Mouse (Mus musculus): ENCODE data around the gene Lmf1. TPM values are rescaled to one million over a fixed set of nuclear protein-coding genes. Genes with fewer than 3 reads are reported as not detected.

Lmf1 gene
- 6.7 and 12.1 TPM in 2 replicates for total RNA-seq (2017)

DNA sequence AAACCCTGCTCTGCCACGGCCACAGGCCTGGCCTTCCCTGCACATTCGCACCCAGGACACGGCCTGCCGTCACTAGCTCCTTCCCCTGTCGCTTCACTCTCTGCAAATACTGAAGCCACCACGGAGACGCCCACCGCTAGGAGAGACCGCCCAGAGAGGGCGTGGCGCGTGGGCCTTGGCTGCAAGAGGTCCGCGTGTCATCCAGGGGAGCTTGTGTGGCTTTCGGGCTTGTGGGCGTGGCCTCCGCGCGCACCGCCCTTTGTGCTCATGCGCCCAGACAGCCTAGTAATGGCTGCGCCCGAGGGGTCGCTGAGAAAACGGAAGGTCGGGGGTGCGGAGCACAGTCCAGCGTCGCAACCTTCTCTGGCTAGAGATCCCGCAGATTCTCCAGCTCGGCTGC, at the start of gene Lmf1:
TSS of gene Lmf1 (plus strand) at position 166 of the 400 bp plus-strand sequence.
- peak; percentile 95 to 98 for ATAC-seq (replicated peaks in 1 of 2; ENCODE audit: insufficient read depth in 1 of 2, low FRiP score in 2 of 2, low TSS enrichment in 1 of 2, low read depth in 1 of 2, poor library complexity in 2 of 2, severe bottlenecking in 2 of 2)

- no peak for ATAC-seq (replicated peaks in 1 of 2; ENCODE audit: insufficient read depth in 1 of 2, low FRiP score in 2 of 2, low TSS enrichment in 1 of 2, low read depth in 1 of 2, poor library complexity in 2 of 2, severe bottlenecking in 2 of 2)
These were observed 48.4 kb upstream of the Lmf1 start for GRCm38 (mm10) chr17:25530357-25531022.

- ATAC-seq (replicated peaks in 1 of 2; ENCODE audit: insufficient read depth in 1 of 2, low FRiP score in 2 of 2, low TSS enrichment in 1 of 2, low read depth in 1 of 2, poor library complexity in 2 of 2, severe bottlenecking in 2 of 2): no peak
These were observed 39.7 kb upstream of the Lmf1 start for GRCm38 (mm10) chr17:25538945-25539875.

GRCm38 (mm10) chr17:25540731-25541130, 38.2 kb upstream of the Lmf1 start:
- ATAC-seq (replicated peaks in 1 of 2; ENCODE audit: insufficient read depth in 1 of 2, low FRiP score in 2 of 2, low TSS enrichment in 1 of 2, low read depth in 1 of 2, poor library complexity in 2 of 2, severe bottlenecking in 2 of 2): no peak

GRCm38 (mm10) chr17:25541768-25542167, 37.1 kb upstream of the Lmf1 start:
- no peak for ATAC-seq (replicated peaks in 1 of 2; ENCODE audit: insufficient read depth in 1 of 2, low FRiP score in 2 of 2, low TSS enrichment in 1 of 2, low read depth in 1 of 2, poor library complexity in 2 of 2, severe bottlenecking in 2 of 2)

DNA sequence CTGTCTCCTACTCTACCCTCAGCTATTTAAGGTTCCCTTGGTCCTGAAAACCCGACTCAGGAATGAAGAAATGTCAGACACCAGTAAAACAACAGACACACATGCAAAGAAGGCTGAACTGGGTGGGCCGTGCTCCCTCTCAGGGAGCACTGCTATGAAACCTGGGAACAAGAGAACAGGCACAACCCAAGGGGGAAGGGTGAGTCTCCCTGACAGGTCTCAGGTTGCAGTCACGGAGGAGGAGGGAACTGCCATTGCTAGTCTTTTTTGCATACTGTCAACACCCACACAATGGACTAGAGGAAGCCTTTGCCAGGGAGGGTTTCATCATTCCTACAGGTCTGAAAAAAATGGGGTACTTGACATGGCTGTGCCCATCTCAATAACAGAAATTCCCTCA, 31.9 kb upstream of the Lmf1 start:
- no peak for ATAC-seq (replicated peaks in 1 of 2; ENCODE audit: insufficient read depth in 1 of 2, low FRiP score in 2 of 2, low TSS enrichment in 1 of 2, low read depth in 1 of 2, poor library complexity in 2 of 2, severe bottlenecking in 2 of 2)

GRCm38 (mm10) chr17:25550020-25550419, 28.9 kb upstream of the Lmf1 start:
- no peak for ATAC-seq (replicated peaks in 1 of 2; ENCODE audit: insufficient read depth in 1 of 2, low FRiP score in 2 of 2, low TSS enrichment in 1 of 2, low read depth in 1 of 2, poor library complexity in 2 of 2, severe bottlenecking in 2 of 2)

DNA sequence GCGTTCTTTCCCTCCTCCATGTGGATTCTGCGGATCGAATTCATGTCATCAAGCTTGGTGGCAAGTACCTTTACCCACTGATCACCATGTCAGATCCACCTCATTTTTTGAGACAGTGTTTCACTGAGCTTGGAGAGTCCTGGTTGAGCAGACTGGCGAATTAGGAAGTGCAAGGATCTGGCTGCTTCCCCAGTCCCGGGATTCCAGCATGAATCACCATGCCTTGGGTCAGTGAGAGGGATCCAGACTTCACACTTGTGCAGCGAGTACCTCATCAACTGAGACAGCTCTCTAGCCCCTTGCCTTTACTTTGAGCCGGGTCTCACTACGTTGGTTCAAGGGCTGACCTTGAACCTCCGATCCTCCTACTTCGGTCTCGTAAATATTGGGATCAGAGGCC, 27.6 kb upstream of the Lmf1 start:
- no peak for ATAC-seq (replicated peaks in 1 of 2; ENCODE audit: insufficient read depth in 1 of 2, low FRiP score in 2 of 2, low TSS enrichment in 1 of 2, low read depth in 1 of 2, poor library complexity in 2 of 2, severe bottlenecking in 2 of 2)

GRCm38 (mm10) chr17:25555159-25555558, 23.7 kb upstream of the Lmf1 start:
- ATAC-seq (replicated peaks in 1 of 2; ENCODE audit: insufficient read depth in 1 of 2, low FRiP score in 2 of 2, low TSS enrichment in 1 of 2, low read depth in 1 of 2, poor library complexity in 2 of 2, severe bottlenecking in 2 of 2): no peak

DNA sequence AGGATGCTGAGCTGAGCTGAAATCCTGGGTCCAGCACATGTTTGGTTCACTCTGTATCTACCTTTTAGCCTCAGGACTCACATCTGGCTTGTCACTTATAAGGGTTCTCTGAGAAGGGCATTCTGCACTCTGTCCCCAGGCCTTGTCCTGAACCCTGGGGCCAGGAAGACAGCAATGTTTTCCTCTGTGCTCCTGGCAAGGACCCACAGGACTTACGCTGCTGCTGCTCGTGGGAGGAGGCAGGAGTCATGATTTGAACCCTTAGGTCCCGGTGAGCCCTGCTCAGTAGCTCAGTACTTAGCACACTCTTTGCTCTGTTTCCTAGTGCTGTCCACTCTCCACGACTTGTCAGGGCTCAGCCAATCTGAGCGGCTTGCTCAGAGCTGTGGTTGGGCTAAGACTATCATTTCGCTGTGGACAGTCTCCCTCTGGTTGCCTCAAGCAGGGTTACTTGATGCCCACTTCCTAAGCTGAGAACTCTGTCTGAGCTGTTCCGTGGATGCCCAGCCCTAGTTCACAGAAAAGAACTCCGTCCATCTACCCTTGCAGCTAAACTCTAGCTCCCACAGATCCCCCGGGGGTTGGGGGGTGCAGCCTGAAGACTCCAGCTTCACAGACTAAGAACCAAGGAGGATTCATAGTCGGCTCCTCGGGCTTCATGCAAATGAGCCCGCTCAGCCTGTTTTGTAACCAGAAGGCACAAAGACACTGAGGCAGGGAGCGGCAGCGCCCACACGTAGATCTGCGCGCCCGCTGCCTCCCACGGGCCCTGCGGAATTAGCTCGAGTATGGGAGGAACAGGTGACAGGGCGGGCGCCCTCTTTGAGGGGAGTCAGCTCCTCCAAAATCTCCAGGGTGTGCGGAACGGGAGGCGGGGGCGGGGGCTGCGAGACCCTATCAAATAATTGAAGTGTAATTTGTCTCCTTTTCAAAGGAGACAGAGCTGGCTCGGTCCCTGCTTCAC, 22.9 kb upstream of the Lmf1 start:
- ATAC-seq (replicated peaks in 1 of 2; ENCODE audit: insufficient read depth in 1 of 2, low FRiP score in 2 of 2, low TSS enrichment in 1 of 2, low read depth in 1 of 2, poor library complexity in 2 of 2, severe bottlenecking in 2 of 2): no peak; a peak in 1 of 4 replicates

DNA sequence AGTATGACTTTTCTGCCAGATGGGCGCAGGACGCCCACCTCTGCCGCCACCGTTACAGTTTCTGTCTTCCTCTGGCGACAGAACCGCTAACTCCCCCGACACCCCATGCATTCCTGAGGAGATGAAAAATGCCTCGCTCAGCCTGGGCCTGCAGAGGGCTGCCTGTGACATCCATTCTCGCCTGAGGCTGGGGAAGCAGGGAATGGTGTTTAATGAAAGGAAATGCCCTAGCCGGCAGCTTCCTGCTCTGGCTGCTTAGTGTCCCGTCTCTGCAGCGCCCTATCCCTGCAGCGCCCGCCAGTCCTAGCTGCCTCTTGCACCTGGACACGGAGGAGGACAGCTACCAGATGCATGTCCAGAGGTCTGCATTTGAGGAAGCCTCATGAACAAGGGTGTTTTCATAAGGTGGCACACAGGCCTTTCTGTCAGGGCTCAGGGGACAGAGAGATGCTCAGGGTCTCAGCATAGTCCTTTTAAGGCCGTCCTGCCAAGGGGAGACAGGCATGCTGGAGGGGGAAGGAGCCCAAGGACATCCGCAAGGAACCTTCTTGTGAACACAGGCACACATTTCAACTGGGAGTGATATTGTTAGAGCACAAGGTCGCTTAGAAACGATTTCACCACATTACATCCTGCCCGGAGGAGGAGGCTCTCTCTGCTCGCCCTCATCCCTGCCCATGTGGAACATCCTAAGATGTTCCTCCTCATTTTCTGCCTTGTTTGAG, 22.1 kb upstream of the Lmf1 start:
- ATAC-seq (replicated peaks in 1 of 2; ENCODE audit: insufficient read depth in 1 of 2, low FRiP score in 2 of 2, low TSS enrichment in 1 of 2, low read depth in 1 of 2, poor library complexity in 2 of 2, severe bottlenecking in 2 of 2): no peak

GRCm38 (mm10) chr17:25559634-25560033, 19.3 kb upstream of the Lmf1 start:
- ATAC-seq (replicated peaks in 1 of 2; ENCODE audit: insufficient read depth in 1 of 2, low FRiP score in 2 of 2, low TSS enrichment in 1 of 2, low read depth in 1 of 2, poor library complexity in 2 of 2, severe bottlenecking in 2 of 2): no peak

GRCm38 (mm10) chr17:25560554-25561222, 18.2 kb upstream of the Lmf1 start:
- no peak for ATAC-seq (replicated peaks in 1 of 2; ENCODE audit: insufficient read depth in 1 of 2, low FRiP score in 2 of 2, low TSS enrichment in 1 of 2, low read depth in 1 of 2, poor library complexity in 2 of 2, severe bottlenecking in 2 of 2)

- no peak for ATAC-seq (replicated peaks in 1 of 2; ENCODE audit: insufficient read depth in 1 of 2, low FRiP score in 2 of 2, low TSS enrichment in 1 of 2, low read depth in 1 of 2, poor library complexity in 2 of 2, severe bottlenecking in 2 of 2)
These were observed 17.5 kb upstream of the Lmf1 start for GRCm38 (mm10) chr17:25561223-25562028.

DNA sequence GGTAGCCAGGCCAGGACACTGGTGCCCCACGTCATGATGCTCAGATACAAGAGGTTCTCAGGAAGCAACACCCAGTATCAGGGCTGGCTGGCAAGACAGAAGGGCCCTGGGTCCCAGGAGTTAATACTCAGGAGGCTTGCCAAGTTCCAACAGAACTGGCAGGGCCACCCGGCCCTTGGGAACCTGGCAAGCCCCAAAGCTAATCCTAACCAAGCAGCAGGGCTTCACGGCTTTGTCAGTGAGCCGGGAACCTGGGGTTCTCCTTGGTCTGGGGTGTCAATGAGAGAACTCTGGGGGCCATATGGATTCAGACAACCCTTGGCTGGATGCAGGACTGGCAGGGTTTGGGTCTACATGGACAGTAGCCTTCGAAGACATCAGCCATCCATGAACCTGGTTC, 14.4 kb upstream of the Lmf1 start:
- no peak for ATAC-seq (replicated peaks in 1 of 2; ENCODE audit: insufficient read depth in 1 of 2, low FRiP score in 2 of 2, low TSS enrichment in 1 of 2, low read depth in 1 of 2, poor library complexity in 2 of 2, severe bottlenecking in 2 of 2)

- ATAC-seq (replicated peaks in 1 of 2; ENCODE audit: insufficient read depth in 1 of 2, low FRiP score in 2 of 2, low TSS enrichment in 1 of 2, low read depth in 1 of 2, poor library complexity in 2 of 2, severe bottlenecking in 2 of 2): no peak
These were observed 13.6 kb upstream of the Lmf1 start for GRCm38 (mm10) chr17:25565244-25565643.
